Mouse (Mus musculus) liver, postnatal 0 days (tissue): ENCODE results near the gene Sdhb. TPM values are rescaled to one million over a fixed set of nuclear protein-coding genes. Genes with fewer than 3 reads are reported as not detected.

Source experiments
- ATAC-seq: fragments of 200-750 bp; cut with Nextera tagmentation; 2 replicates; pipeline ENCODE4 v1.8.0; 2017; ENCODE audit warnings: mild to moderate bottlenecking, moderate library complexity
- DNase-seq: peaks from one replicate; pipeline ENCODE4 v3.0.0-alpha.2; 2016
- H3K27ac ChIP-seq: fragments of 300-500 bp; sonication (generic); 2 replicates; pipeline ENCODE4 v1.5.1; 2014; ENCODE audit warnings: antibody characterized with exemption, moderate library complexity, mild to moderate bottlenecking, low read depth
- H3K27me3 ChIP-seq: fragments of 300-500 bp; sonication (generic); 2 replicates; pipeline ENCODE4 v1.6.1; 2014; ENCODE audit warnings: low read length, control low read depth, mixed read lengths; ENCODE audit not compliant: insufficient read depth
- H3K36me3 ChIP-seq: fragments of 300-500 bp; sonication (generic); replicated peaks from 2 replicates; pipeline ENCODE4 v1.6.1; 2014; ENCODE audit warnings: mild to moderate bottlenecking, control low read depth, low read length, moderate library complexity, mixed read lengths; ENCODE audit not compliant: insufficient read depth
- H3K4me1 ChIP-seq: fragments of 300-500 bp; sonication (generic); 2 replicates; pipeline ENCODE4 v1.6.1; 2014; ENCODE audit warnings: antibody characterized with exemption, mild to moderate bottlenecking, control low read depth; ENCODE audit not compliant: insufficient read depth
- H3K4me2 ChIP-seq: fragments of 300-500 bp; sonication (generic); 2 replicates; pipeline ENCODE4 v1.6.1; 2014; ENCODE audit warnings: low read depth, mild to moderate bottlenecking, low read length, moderate library complexity, mixed read lengths
- H3K4me3 ChIP-seq: fragments of 300-500 bp; sonication (generic); 2 replicates; pipeline ENCODE4 v1.5.1; 2014; ENCODE audit warnings: low read depth, low read length
- H3K9ac ChIP-seq: fragments of 300-500 bp; sonication (generic); replicated peaks from 2 replicates; pipeline ENCODE4 v1.6.1; 2014; ENCODE audit warnings: mild to moderate bottlenecking, moderate library complexity
- H3K9me3 ChIP-seq: fragments of 300-500 bp; sonication (generic); 2 replicates; pipeline ENCODE4 v1.6.1; 2016; ENCODE audit warnings: mild to moderate bottlenecking, control low read depth, low read length, mixed read lengths
- CTCF ChIP-seq: sonication (generic); IDR thresholded peaks from 2 replicates; pipeline ENCODE4 v1.5.1; 2016; ENCODE audit warnings: antibody characterized with exemption, low read depth
- EP300 ChIP-seq: IDR thresholded peaks from 2 replicates; pipeline ENCODE4 v1.6.1; 2016; ENCODE audit warnings: antibody characterized with exemption, low read depth, mild to moderate bottlenecking
- WGBS: fragments of 180-500 bp; shearing (Covaris S2); extraction: QIAGEN DNeasy Blood & Tissue Kit; methylation state at CpG from one replicate; pipeline ENCODE4 v1.1.7; 2014; ENCODE audit not compliant: insufficient replicate concordance; 5-methylcytosine and 5-hydroxymethylcytosine counted together
- polyA plus RNA-seq: library from polyadenylated mRNA; unstranded; fragments of >200 nt; fragmentation: Nextera tagmentation; extraction: Ambion mirVana; gene quantifications from 2 replicates; pipeline ENCODE4 v1.2.1, GENCODE M21; 2015

The Sdhb gene
- 312 and 329 TPM in 2 replicates for polyA plus RNA-seq

- TF ChIP-seq EP300 (peak; percentile 38; the same call in 1 of the 2 replicates), CTCF (0 out of 2 replicates have a peak, but pooled peaks have one; percentile 6)
- Histone ChIP-seq H3K4me3 (peak within 1 kb of the TSS; percentile 89), H3K4me1 (peaks cover 32% of the 10 kb centered on the region), H3K27ac (peak within 1 kb of the TSS; percentile 91), H3K4me2 (peak within 1 kb of the TSS; percentile 83), H3K36me3 (peaks cover under 1% of the 10 kb centered on the region; the same call in 1 of the 2 replicates), H3K9ac (peak within 1 kb of the TSS; percentile 88), H3K27me3 (peaks cover 9% of the 10 kb centered on the region; the same call in 1 of the 2 replicates), H3K9me3 (no peaks in the 10 kb centered on the region)
- WGBS: 3% methylated on average over 37 of the region's 37 CpGs
- ATAC-seq: peak; percentile 93
- peak; percentile 95 for DNase-seq
Measured at GRCm38 (mm10) chr4:140960781-140961466, at the start of gene Sdhb. Gene Sdhb, plus strand, starts transcription at chr4:140961203.

- H3K9me3 ChIP-seq: no peaks in the 10 kb centered on the region
- H3K4me3 ChIP-seq: no peak overlapping the region
- no peak overlapping the region for H3K4me2 ChIP-seq
- ATAC-seq: no peak
- H3K36me3 ChIP-seq: no peaks in the 10 kb centered on the region
- DNase-seq: no peak
- WGBS: 80% methylated on average over 9 of the region's 9 CpGs
- TF ChIP-seq EP300 (no peak), CTCF (no peak)
- peaks cover 3% of the 10 kb centered on the region for H3K4me1 ChIP-seq
- H3K9ac ChIP-seq: no peak overlapping the region
- no peak overlapping the region for H3K27ac ChIP-seq
- peaks cover 14% of the 10 kb centered on the region for H3K27me3 ChIP-seq
Measured at GRCm38 (mm10) chr4:140911416-140911815, 49.6 kb upstream of the Sdhb start.

GRCm38 (mm10) chr4:140912271-140912833, 48.7 kb upstream of the Sdhb start:
- H3K4me3 ChIP-seq: no peak overlapping the region
- no peak for ATAC-seq
- no peaks in the 10 kb centered on the region for H3K9me3 ChIP-seq
- TF ChIP-seq CTCF (no peak), EP300 (no peak)
- H3K27me3 ChIP-seq: peaks cover 8% of the 10 kb centered on the region
- H3K36me3 ChIP-seq: no peaks in the 10 kb centered on the region
- whole genome bisulfite sequencing: 76% methylated on average over 10 of the region's 10 CpGs
- no peak overlapping the region for H3K9ac ChIP-seq
- no peaks in the 10 kb centered on the region for H3K4me1 ChIP-seq
- DNase-seq: no peak
- H3K27ac ChIP-seq: no peak overlapping the region
- H3K4me2 ChIP-seq: no peak overlapping the region

- TF ChIP-seq CTCF (no peak), EP300 (no peak)
- Histone ChIP-seq H3K27me3 (no peaks in the 10 kb centered on the region), H3K4me1 (no peaks in the 10 kb centered on the region), H3K36me3 (no peaks in the 10 kb centered on the region), H3K9ac (no peak overlapping the region), H3K27ac (no peak overlapping the region), H3K4me3 (no peak overlapping the region), H3K4me2 (no peak overlapping the region), H3K9me3 (no peaks in the 10 kb centered on the region)
- ATAC-seq (no peak), DNase-seq (no peak)
- WGBS: 80% methylated on average over 9 of the region's 9 CpGs
Measured at GRCm38 (mm10) chr4:140913565-140913964, 47.4 kb upstream of the Sdhb start.

GRCm38 (mm10) chr4:140914731-140915131, 46.3 kb upstream of the Sdhb start:
- Histone ChIP-seq H3K9ac (no peak overlapping the region), H3K27me3 (no peaks in the 10 kb centered on the region), H3K4me2 (no peak overlapping the region), H3K36me3 (no peaks in the 10 kb centered on the region), H3K4me1 (peaks cover 1% of the 10 kb centered on the region; the same call in 1 of the 2 replicates), H3K4me3 (no peak overlapping the region), H3K9me3 (no peaks in the 10 kb centered on the region), H3K27ac (no peak overlapping the region)
- TF ChIP-seq CTCF (no peak), EP300 (no peak)
- 75% methylated on average over 6 of the region's 6 CpGs for WGBS
- DNase-seq (no peak), ATAC-seq (no peak)

GRCm38 (mm10) chr4:140915235-140915634, 45.8 kb upstream of the Sdhb start:
- H3K27ac ChIP-seq: no peak overlapping the region
- WGBS: 80% methylated on average over 3 of the region's 3 CpGs
- no peak overlapping the region for H3K9ac ChIP-seq

More at GRCm38 (mm10) chr4:140915235-140915634, 45.8 kb upstream of the Sdhb start:
- no peak overlapping the region for H3K4me2 ChIP-seq
- H3K36me3 ChIP-seq: no peaks in the 10 kb centered on the region
- DNase-seq: no peak
- no peaks in the 10 kb centered on the region for H3K9me3 ChIP-seq
- H3K27me3 ChIP-seq: no peaks in the 10 kb centered on the region
- no peak overlapping the region for H3K4me3 ChIP-seq
- TF ChIP-seq EP300 (no peak), CTCF (no peak)
- no peak for ATAC-seq
- peaks cover 4% of the 10 kb centered on the region; the same call in 1 of the 2 replicates for H3K4me1 ChIP-seq
